Mouse (Mus musculus) embryonic facial prominence, embryonic 12.5 days (tissue): ENCODE results near the gene D5Ertd579e. TPM values are rescaled to one million over a fixed set of nuclear protein-coding genes. Genes with fewer than 3 reads are reported as not detected.
"Not testable (repeated sequence)": the region's sequence is repeated elsewhere in the genome, so short reads cannot be mapped to it uniquely, and the experiment has no call there.

Experiments
- ATAC-seq: fragments of 200-750 bp; cut with Nextera tagmentation; 2 replicates; pipeline ENCODE4 v1.8.0; 2017; ENCODE audit not compliant: insufficient number of reproducible peaks, insufficient read depth, low FRiP score, low TSS enrichment
- H3K27ac ChIP-seq: fragments of 300-500 bp; sonication (generic); 2 replicates; pipeline ENCODE4 v1.5.1; 2016; ENCODE audit warnings: mild to moderate bottlenecking
- H3K27me3 ChIP-seq: fragments of 300-500 bp; sonication (generic); 2 replicates; pipeline ENCODE4 v1.6.1; 2016; ENCODE audit warnings: mild to moderate bottlenecking, moderate library complexity
- H3K36me3 ChIP-seq: fragments of 300-500 bp; sonication (generic); 2 replicates; pipeline ENCODE4 v1.6.1; 2016; ENCODE audit warnings: mild to moderate bottlenecking
- H3K4me1 ChIP-seq: fragments of 300-500 bp; sonication (generic); 2 replicates; pipeline ENCODE4 v1.6.1; 2016
- H3K4me2 ChIP-seq: fragments of 300-500 bp; sonication (generic); replicated peaks from 2 replicates; pipeline ENCODE4 v1.6.1; 2016; ENCODE audit warnings: mild to moderate bottlenecking, moderate library complexity
- H3K4me3 ChIP-seq: fragments of 300-500 bp; sonication (generic); 2 replicates; pipeline ENCODE4 v1.5.1; 2016; ENCODE audit warnings: mild to moderate bottlenecking
- H3K9ac ChIP-seq: fragments of 300-500 bp; sonication (generic); 2 replicates; pipeline ENCODE4 v1.6.1; 2016; ENCODE audit warnings: mild to moderate bottlenecking, moderate library complexity
- H3K9me3 ChIP-seq: fragments of 300-500 bp; sonication (generic); 2 replicates; pipeline ENCODE4 v1.6.1; 2016; ENCODE audit warnings: mild to moderate bottlenecking, moderate library complexity
- WGBS: fragments of 180-500 bp; shearing (Covaris S2); methylation state at CpG from one replicate; pipeline ENCODE4 v1.1.7; 2016; 5-methylcytosine and 5-hydroxymethylcytosine counted together
- polyA plus RNA-seq: library from polyadenylated mRNA; unstranded; fragments of >200 nt; fragmentation: Nextera tagmentation; extraction: Ambion mirVana; gene quantifications from 2 replicates; pipeline ENCODE4 v1.2.1, GENCODE M21; 2016

Gene D5Ertd579e
- polyA plus RNA-seq, 1 experiment from 2014 or later = 27.0 TPM

- no peaks in the 10 kb centered on the region for H3K36me3 ChIP-seq
- H3K27me3 ChIP-seq = no peaks in the 10 kb centered on the region
- H3K27ac ChIP-seq = no peak overlapping the region
- H3K9me3 ChIP-seq = no peaks in the 10 kb centered on the region
- no peak overlapping the region for H3K4me3 ChIP-seq
- ATAC-seq = no peak
- 87% methylated on average over 5 of the region's 5 CpGs for WGBS
- no peak overlapping the region for H3K4me2 ChIP-seq
- no peak overlapping the region for H3K9ac ChIP-seq
- 0 out of 2 replicates have a peak, but pooled peaks cover 14% of the 10 kb centered on the region for H3K4me1 ChIP-seq
Measured at GRCm38 (mm10) chr5:36677907-36678306, 17.9 kb downstream of the D5Ertd579e start.

DNA sequence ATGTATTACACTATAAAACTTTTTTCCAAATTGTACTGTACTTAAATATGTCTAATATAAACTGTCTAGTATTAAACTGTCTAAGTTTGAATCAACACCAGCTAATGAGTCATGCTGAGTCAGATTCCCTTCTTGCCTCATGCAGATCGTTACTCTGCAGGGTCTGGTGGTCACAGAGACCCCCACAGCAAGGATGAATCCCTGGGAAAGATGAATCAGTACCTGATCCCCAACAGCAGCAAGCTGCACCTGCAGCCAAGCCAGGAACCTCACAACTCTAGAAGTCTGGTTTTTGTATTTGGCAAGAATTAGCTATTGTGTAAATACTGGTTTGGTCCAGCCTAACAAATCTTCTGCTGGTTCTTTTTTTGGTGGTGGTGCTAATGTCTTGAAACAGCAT lies 20.4 kb downstream of the D5Ertd579e start:
- Histone ChIP-seq H3K4me3 (no peak overlapping the region), H3K9me3 (no peaks in the 10 kb centered on the region), H3K27me3 (no peaks in the 10 kb centered on the region), H3K27ac (no peak overlapping the region), H3K4me2 (no peak overlapping the region), H3K9ac (no peak overlapping the region), H3K4me1 (0 out of 2 replicates have a peak, but pooled peaks cover 14% of the 10 kb centered on the region), H3K36me3 (peaks cover 7% of the 10 kb centered on the region; the same call in 1 of the 2 replicates)
- ATAC-seq = no peak
- 73% methylated on average over 1 of the region's 1 CpGs for WGBS

DNA sequence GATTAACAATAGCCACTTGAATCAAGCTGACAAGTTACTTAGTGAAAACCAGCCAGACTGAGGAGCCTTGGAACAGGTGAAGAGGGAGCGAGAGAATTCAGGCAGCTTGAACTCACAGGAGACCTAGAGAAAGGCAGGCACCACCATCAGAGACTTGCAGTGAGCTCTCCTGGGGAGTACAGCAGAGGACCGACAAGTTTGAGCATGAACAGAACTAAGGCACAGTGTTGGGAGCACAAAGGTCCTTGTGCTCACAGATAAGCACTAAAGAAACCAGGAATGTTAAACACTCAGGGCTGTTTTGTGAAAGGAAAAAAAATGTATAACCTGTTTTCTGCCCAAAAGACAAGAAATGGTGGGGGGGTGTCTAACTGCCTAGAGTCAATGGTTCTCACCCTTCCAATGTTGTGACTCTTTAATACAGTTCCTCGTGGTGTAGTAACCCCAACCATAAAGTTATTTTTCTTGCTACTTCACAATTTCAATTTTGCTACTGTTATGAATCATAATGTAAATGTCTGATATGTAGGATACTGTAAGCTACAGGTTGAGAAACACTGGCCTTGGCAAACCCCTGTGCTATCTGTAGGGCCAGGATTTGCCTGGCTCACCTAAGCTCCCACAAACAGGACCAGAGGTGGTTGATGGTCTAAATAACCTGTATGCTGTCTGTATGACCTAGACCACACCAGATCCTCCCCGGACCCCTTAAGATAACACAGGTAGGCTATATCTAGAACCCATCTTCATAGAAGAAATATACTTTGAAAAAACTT lies 21.0 kb downstream of the D5Ertd579e start:
- H3K4me3 ChIP-seq = no peak overlapping the region
- peaks cover 11% of the 10 kb centered on the region for H3K36me3 ChIP-seq
- H3K27me3 ChIP-seq = no peaks in the 10 kb centered on the region
- 77% methylated on average over 4 of the region's 4 CpGs for WGBS
- ATAC-seq = no peak
- no peaks in the 10 kb centered on the region for H3K9me3 ChIP-seq
- H3K9ac ChIP-seq = no peak overlapping the region
- 0 out of 2 replicates have a peak, but pooled peaks cover 11% of the 10 kb centered on the region for H3K4me1 ChIP-seq
- H3K4me2 ChIP-seq = no peak overlapping the region
- no peak overlapping the region for H3K27ac ChIP-seq

- Histone ChIP-seq H3K4me2 (no peak overlapping the region), H3K9ac (no peak overlapping the region), H3K4me1 (no peaks in the 10 kb centered on the region), H3K4me3 (no peak overlapping the region), H3K36me3 (peaks cover 32% of the 10 kb centered on the region), H3K27ac (no peak overlapping the region), H3K9me3 (no peaks in the 10 kb centered on the region), H3K27me3 (no peaks in the 10 kb centered on the region)
- 85% methylated on average over 7 of the region's 7 CpGs for WGBS
- no peak for ATAC-seq
Measured at GRCm38 (mm10) chr5:36669021-36670008, 26.5 kb downstream of the D5Ertd579e start.

- ATAC-seq = no peak
- Histone ChIP-seq H3K27me3 (no peaks in the 10 kb centered on the region), H3K9me3 (no peaks in the 10 kb centered on the region), H3K9ac (no peak overlapping the region), H3K4me2 (no peak overlapping the region), H3K4me1 (no peaks in the 10 kb centered on the region), H3K27ac (no peak overlapping the region), H3K36me3 (peaks cover 32% of the 10 kb centered on the region), H3K4me3 (no peak overlapping the region)
- WGBS = 90% methylated on average over 8 of the region's 8 CpGs
Measured at GRCm38 (mm10) chr5:36668572-36668971, 27.3 kb downstream of the D5Ertd579e start.

DNA sequence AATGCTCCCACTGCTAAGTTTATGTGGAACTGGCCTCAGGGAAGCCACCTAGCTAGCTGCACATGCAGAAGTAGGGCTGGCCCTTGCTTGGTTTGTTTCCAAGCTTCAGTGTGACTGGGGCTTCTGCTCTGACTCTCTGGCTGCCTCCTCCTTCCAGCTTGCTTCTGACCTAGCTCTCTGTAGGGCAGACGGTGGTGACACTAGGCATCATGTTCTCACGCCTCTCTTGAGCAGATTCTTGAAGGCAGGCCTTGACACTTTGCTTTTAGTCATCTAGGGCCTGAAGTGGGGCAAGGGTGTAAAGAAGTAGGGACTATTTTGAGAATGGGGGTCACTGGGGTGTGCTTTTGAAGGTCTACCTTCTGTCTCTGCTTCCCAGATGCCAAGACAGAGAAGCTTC lies 27.8 kb downstream of the D5Ertd579e start:
- peaks cover 32% of the 10 kb centered on the region for H3K36me3 ChIP-seq
- WGBS = 84% methylated on average over 2 of the region's 2 CpGs

GRCm38 (mm10) chr5:36667165-36667564 lies 28.7 kb downstream of the D5Ertd579e start:
- WGBS = 92% methylated on average over 5 of the region's 5 CpGs
- Histone ChIP-seq H3K4me2 (no peak overlapping the region), H3K9me3 (no peaks in the 10 kb centered on the region), H3K27ac (no peak overlapping the region), H3K4me1 (no peaks in the 10 kb centered on the region), H3K4me3 (no peak overlapping the region), H3K27me3 (no peaks in the 10 kb centered on the region), H3K36me3 (peaks cover 28% of the 10 kb centered on the region), H3K9ac (no peak overlapping the region)
- ATAC-seq = no peak

More for the DNA sequence above, 27.8 kb downstream of the D5Ertd579e start:
- H3K9ac ChIP-seq, H3K27me3 ChIP-seq, H3K9me3 ChIP-seq, ATAC-seq, H3K4me1 ChIP-seq, H3K4me2 ChIP-seq, H3K27ac ChIP-seq, H3K4me3 ChIP-seq: not testable (repeated sequence)

DNA sequence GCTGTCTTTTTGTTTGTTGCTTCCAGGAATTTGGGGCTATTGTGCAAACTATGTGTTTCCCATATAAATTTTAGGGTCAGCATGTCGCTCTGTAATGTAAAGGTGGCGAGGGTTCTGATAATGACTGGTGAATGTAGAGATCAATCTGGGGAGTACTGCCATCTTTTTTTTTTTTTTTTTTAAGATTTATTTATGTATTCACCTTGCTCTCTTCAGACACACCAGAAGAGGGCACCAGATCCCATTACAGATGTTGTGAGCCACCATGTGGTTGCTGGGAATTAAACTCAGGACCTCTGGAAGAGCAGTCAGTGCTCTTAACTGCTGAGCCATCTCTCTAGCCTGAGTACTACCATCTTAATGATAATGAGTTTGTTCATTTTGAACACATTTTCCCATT lies 29.1 kb downstream of the D5Ertd579e start:
- peaks cover 25% of the 10 kb centered on the region for H3K36me3 ChIP-seq
- H3K9me3 ChIP-seq, H3K4me3 ChIP-seq, H3K9ac ChIP-seq, H3K4me2 ChIP-seq, H3K27me3 ChIP-seq, H3K27ac ChIP-seq, H3K4me1 ChIP-seq, ATAC-seq: not testable (repeated sequence)
- WGBS = 92% methylated on average over 2 of the region's 2 CpGs

DNA sequence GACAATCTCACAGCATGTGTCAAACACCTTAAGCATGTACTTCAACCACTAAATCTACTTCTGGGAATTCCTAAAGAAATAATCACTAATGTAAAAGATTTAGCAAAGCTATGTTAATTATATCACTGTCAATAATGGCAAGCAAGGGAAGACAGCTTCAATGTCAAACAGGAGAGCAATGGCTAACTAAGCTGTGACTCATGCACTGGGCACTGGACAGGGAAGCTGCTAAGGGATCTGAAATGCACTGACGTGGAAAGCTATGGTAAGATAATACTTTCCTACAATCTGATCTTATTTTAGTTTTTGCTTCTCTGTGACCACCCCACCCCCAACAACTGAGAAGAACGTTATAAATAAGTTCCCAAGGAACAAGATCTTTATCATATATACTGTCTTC lies 32.5 kb downstream of the D5Ertd579e start:
- Histone ChIP-seq H3K4me2 (no peak overlapping the region), H3K27me3 (no peaks in the 10 kb centered on the region), H3K36me3 (peaks cover 9% of the 10 kb centered on the region; the same call in 1 of the 2 replicates), H3K9me3 (no peaks in the 10 kb centered on the region), H3K27ac (no peak overlapping the region), H3K4me3 (no peak overlapping the region), H3K9ac (no peak overlapping the region), H3K4me1 (no peaks in the 10 kb centered on the region)
- WGBS = 64% methylated on average over 2 of the region's 2 CpGs
- no peak for ATAC-seq

DNA sequence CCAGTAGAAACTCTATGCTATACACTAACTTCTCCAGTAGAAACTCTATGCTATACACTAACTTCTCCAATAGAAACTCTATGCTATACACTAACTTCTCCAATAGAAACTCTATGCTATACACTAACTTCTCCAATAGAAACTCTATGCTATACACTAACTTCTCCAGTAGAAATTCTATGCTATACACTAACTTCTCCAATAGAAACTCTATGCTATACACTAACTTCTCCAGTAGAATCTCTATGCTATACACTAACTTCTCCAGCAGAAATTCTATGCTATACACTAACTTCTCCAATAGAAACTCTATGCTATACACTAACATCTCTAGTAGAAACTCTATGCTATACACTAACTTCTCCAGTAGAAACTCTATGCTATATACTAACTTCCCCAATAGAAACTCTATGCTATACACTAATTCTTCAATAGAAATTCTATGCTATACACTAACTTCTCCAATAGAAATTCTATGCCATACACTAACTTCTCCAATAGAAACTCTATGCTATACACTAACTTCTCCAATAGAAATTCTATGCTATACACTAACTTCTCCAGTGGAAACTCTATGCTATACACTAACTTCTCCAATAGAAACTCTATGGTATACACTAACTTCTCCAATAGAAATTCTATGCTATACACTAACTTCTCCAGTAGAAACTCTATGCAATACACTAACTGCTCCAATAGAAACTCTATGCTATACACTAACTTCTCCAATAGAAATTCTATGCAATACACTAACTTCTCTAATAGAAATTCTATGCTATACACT lies 34.7 kb downstream of the D5Ertd579e start:
- not testable (repeated sequence) for H3K27ac ChIP-seq, ATAC-seq, H3K36me3 ChIP-seq, H3K4me3 ChIP-seq, H3K9ac ChIP-seq, H3K4me1 ChIP-seq, H3K27me3 ChIP-seq, H3K9me3 ChIP-seq, H3K4me2 ChIP-seq

GRCm38 (mm10) chr5:36625612-36626011 lies 70.2 kb downstream of the D5Ertd579e start:
- H3K27me3 ChIP-seq = no peaks in the 10 kb centered on the region
- no peak overlapping the region for H3K9ac ChIP-seq
- peaks cover 17% of the 10 kb centered on the region for H3K36me3 ChIP-seq
- 82% methylated on average over 5 of the region's 5 CpGs for WGBS
- no peak overlapping the region for H3K27ac ChIP-seq
- no peak for ATAC-seq
- no peak overlapping the region for H3K4me2 ChIP-seq
- no peaks in the 10 kb centered on the region for H3K4me1 ChIP-seq
- no peak overlapping the region for H3K4me3 ChIP-seq
- no peaks in the 10 kb centered on the region for H3K9me3 ChIP-seq
